In genomic region chr6:128994742-128995141, GRCm38 (mm10) we compare ENCODE assay signal across 34 mouse cellular contexts. TPM values are rescaled to one million over a fixed set of nuclear protein-coding genes. Genes with fewer than 3 reads are reported as not detected.
A peak's percentile ranks its signal among the peaks of the same experiment; 100 is the strongest.
DNase-seq lines count a peak whose midpoint lies in the region; ATAC-seq and TF ChIP-seq lines count a peak whose summit lies in the region.
"Had no signal": no experiment of that assay in that cellular context is flagged by ENCODE, and none has a peak within 500 bp of the region (broad histone marks: within the 10 kb centered on the region; RNA-seq: fewer than 3 reads in every experiment).

No protein-coding gene starts in this region.

- ATAC-seq in embryonic facial prominence, embryonic 13.5 days (ENCODE audit: insufficient number of reproducible peaks, insufficient read depth, low FRiP score, low TSS enrichment, low read depth): no peak
- ATAC-seq in stomach, embryonic 16.5 days (ENCODE audit: insufficient read depth, low FRiP score): no peak
- ATAC-seq in stomach, postnatal 0 days (ENCODE audit: low FRiP score, low TSS enrichment): no peak
- no peak for ATAC-seq in kidney, postnatal 0 days (replicated peaks; ENCODE audit: low FRiP score, low read depth)
- ATAC-seq in megakaryocyte, adult 5-6 weeks (ENCODE audit: poor library complexity, severe bottlenecking): no peak
- no peak for ATAC-seq in erythroblast, adult 5-6 weeks (replicated peaks; ENCODE audit: low FRiP score, poor library complexity, severe bottlenecking)
- ATAC-seq: inflammation-experienced regulatory T-cells, adult 6 months; midbrain, embryonic 16.5 days; Patski had no signal

- H3K9me3 ChIP-seq in embryonic facial prominence, embryonic 13.5 days: no peaks in the 10 kb centered on the region
- no peaks in the 10 kb centered on the region for H3K9me3 ChIP-seq in embryonic facial prominence, embryonic 10.5 days
- no peaks in the 10 kb centered on the region for H3K9me3 ChIP-seq in stomach, embryonic 16.5 days (replicated peaks; ENCODE audit: control insufficient read depth, low read length)
- H3K9me3 ChIP-seq in stomach, postnatal 0 days (ENCODE audit: control insufficient read depth, low read length): no peaks in the 10 kb centered on the region
- no peaks in the 10 kb centered on the region for H3K9me3 ChIP-seq in kidney, postnatal 0 days (replicated peaks; ENCODE audit: low read length)
- H3K9me3 ChIP-seq: forebrain, embryonic 12.5 days; heart, embryonic 15.5 days; limb, embryonic 13.5 days; liver, embryonic 15.5 days; lung, embryonic 15.5 days; midbrain, embryonic 10.5 days had no signal

- H3K9ac ChIP-seq in embryonic facial prominence, embryonic 13.5 days: no peak overlapping the region
- no peak overlapping the region for H3K9ac ChIP-seq in stomach, embryonic 16.5 days (ENCODE audit: low read length)
- no peak overlapping the region for H3K9ac ChIP-seq in stomach, postnatal 0 days (ENCODE audit: low read length)
- no peak overlapping the region for H3K9ac ChIP-seq in kidney, postnatal 0 days (ENCODE audit: low read depth, low read length)
- H3K9ac ChIP-seq: forebrain, embryonic 12.5 days; heart, embryonic 15.5 days; hindbrain, embryonic 14.5 days; limb, embryonic 13.5 days; liver, embryonic 15.5 days; lung, embryonic 15.5 days had no signal

- H3K27me3 ChIP-seq in embryonic facial prominence, embryonic 13.5 days: no peaks in the 10 kb centered on the region
- no peaks in the 10 kb centered on the region for H3K27me3 ChIP-seq in embryonic facial prominence, embryonic 10.5 days (replicated peaks; ENCODE audit: low read depth, poor library complexity, severe bottlenecking)
- no peaks in the 10 kb centered on the region for H3K27me3 ChIP-seq in stomach, embryonic 16.5 days (ENCODE audit: control insufficient read depth, insufficient read depth, low read length)
- H3K27me3 ChIP-seq in stomach, postnatal 0 days (ENCODE audit: control insufficient read depth, insufficient read depth, low read length): no peaks in the 10 kb centered on the region
- H3K27me3 ChIP-seq in kidney, postnatal 0 days (ENCODE audit: insufficient read depth, low read length): no peaks in the 10 kb centered on the region
- H3K27me3 ChIP-seq: heart, embryonic 15.5 days; limb, embryonic 13.5 days; liver, embryonic 15.5 days; lung, embryonic 15.5 days; Patski had no signal

- no peak for TF ChIP-seq CTCF in stomach, postnatal 0 days (IDR thresholded peaks at IDR 0.05; ENCODE audit: low read depth)
- TF ChIP-seq CTCF in kidney, postnatal 0 days (IDR thresholded peaks at IDR 0.05; ENCODE audit: low read depth): no peak

- H3K4me2 ChIP-seq in embryonic facial prominence, embryonic 13.5 days: peak overlapping the region; percentile 23; the same call in 1 of the 2 replicates
- no peak overlapping the region for H3K4me2 ChIP-seq in stomach, embryonic 16.5 days (ENCODE audit: low read depth, low read length)
- H3K4me2 ChIP-seq in stomach, postnatal 0 days (replicated peaks; ENCODE audit: low read depth): no peak overlapping the region
- H3K4me2 ChIP-seq in kidney, postnatal 0 days (ENCODE audit: low read length): no peak overlapping the region
- H3K4me2 ChIP-seq: forebrain, embryonic 12.5 days; heart, embryonic 15.5 days; hindbrain, embryonic 14.5 days; limb, embryonic 13.5 days; liver, embryonic 15.5 days; lung, embryonic 15.5 days had no signal

- H3K4me3 ChIP-seq in embryonic facial prominence, embryonic 13.5 days: no peak overlapping the region
- H3K4me3 ChIP-seq in embryonic facial prominence, embryonic 10.5 days: no peak overlapping the region
- no peak overlapping the region for H3K4me3 ChIP-seq in stomach, embryonic 16.5 days (replicated peaks; ENCODE audit: low read length)
- no peak overlapping the region for H3K4me3 ChIP-seq in stomach, postnatal 0 days (ENCODE audit: low read depth, low read length)
- no peak overlapping the region for H3K4me3 ChIP-seq in kidney, postnatal 0 days (replicated peaks; ENCODE audit: low read depth, low read length)
- H3K4me3 ChIP-seq: erythroblast, embryonic 14.5 days; forebrain, embryonic 12.5 days; gastrocnemius, adult 2 months; heart, embryonic 15.5 days; layer of hippocampus, adult 2 months; limb, embryonic 13.5 days; liver, embryonic 15.5 days; lung, embryonic 15.5 days; midbrain, embryonic 10.5 days; myocyte had no signal

- no peak for DNase-seq in embryonic facial prominence, embryonic 10.5 days (ENCODE audit: low spot score)
- no peak for DNase-seq in stomach, postnatal 0 days (ENCODE audit: low spot score)
- DNase-seq in kidney, postnatal 0 days (ENCODE audit: low spot score): no peak
- DNase-seq in layer of hippocampus, adult 8-10 months (ENCODE audit: low spot score in 2 of 2): no peak
- DNase-seq: adrenal gland, adult 2 months; cerebellum, adult 11 months; cerebellum, adult 9-11 months; gastrocnemius, adult 2 months; heart, postnatal 36 days; thymus, adult 18-20 months; thymus, postnatal 4 days had no signal

- no peak overlapping the region for H3K27ac ChIP-seq in embryonic facial prominence, embryonic 13.5 days
- H3K27ac ChIP-seq in embryonic facial prominence, embryonic 10.5 days (replicated peaks): no peak overlapping the region
- peak overlapping the region; percentile 49; the same call in 1 of the 2 replicates for H3K27ac ChIP-seq in stomach, embryonic 16.5 days (ENCODE audit: low read length)
- H3K27ac ChIP-seq in stomach, postnatal 0 days (replicated peaks): no peak overlapping the region
- peak overlapping the region; percentile 15 for H3K27ac ChIP-seq in kidney, postnatal 0 days
- H3K27ac ChIP-seq: forebrain, embryonic 12.5 days; gastrocnemius, adult 2 months; heart, embryonic 15.5 days; hindbrain, embryonic 14.5 days; layer of hippocampus, adult 2 months; limb, embryonic 13.5 days; liver, embryonic 15.5 days; lung, embryonic 15.5 days; macrophage; midbrain, embryonic 10.5 days had no signal

- no peaks in the 10 kb centered on the region for H3K36me3 ChIP-seq in embryonic facial prominence, embryonic 13.5 days
- no peaks in the 10 kb centered on the region for H3K36me3 ChIP-seq in embryonic facial prominence, embryonic 10.5 days (replicated peaks)
- no peaks in the 10 kb centered on the region for H3K36me3 ChIP-seq in stomach, embryonic 16.5 days (ENCODE audit: control insufficient read depth, insufficient read depth, low read length)
- no peaks in the 10 kb centered on the region for H3K36me3 ChIP-seq in stomach, postnatal 0 days (ENCODE audit: control insufficient read depth, insufficient read depth, low read length)
- no peaks in the 10 kb centered on the region for H3K36me3 ChIP-seq in kidney, postnatal 0 days (ENCODE audit: insufficient read depth, low read length)
- H3K36me3 ChIP-seq: forebrain, embryonic 12.5 days; G1E; heart, embryonic 15.5 days; limb, embryonic 13.5 days; liver, embryonic 15.5 days; lung, embryonic 15.5 days; midbrain, embryonic 10.5 days had no signal

- TF ChIP-seq EP300 in stomach, postnatal 0 days (optimal IDR thresholded peaks at IDR 0.05): no peak

- WGBS in embryonic facial prominence, embryonic 13.5 days: 27% methylated on average over 5 of the region's 5 CpGs
- WGBS in embryonic facial prominence, embryonic 10.5 days: 38% methylated on average over 5 of the region's 5 CpGs
- WGBS in stomach, embryonic 16.5 days: 67% methylated on average over 5 of the region's 5 CpGs
- 64% methylated on average over 5 of the region's 5 CpGs for WGBS in stomach, postnatal 0 days
- 40% methylated on average over 5 of the region's 5 CpGs for WGBS in kidney, postnatal 0 days

- H3K4me1 ChIP-seq in embryonic facial prominence, embryonic 13.5 days: peaks cover 28% of the 10 kb centered on the region
- peaks cover 36% of the 10 kb centered on the region for H3K4me1 ChIP-seq in embryonic facial prominence, embryonic 10.5 days
- peaks cover 3% of the 10 kb centered on the region; the same call in 1 of the 2 replicates for H3K4me1 ChIP-seq in stomach, embryonic 16.5 days (ENCODE audit: control insufficient read depth, insufficient read depth, low read length)
- no peaks in the 10 kb centered on the region for H3K4me1 ChIP-seq in stomach, postnatal 0 days (replicated peaks; ENCODE audit: control insufficient read depth, insufficient read depth)
- H3K4me1 ChIP-seq in kidney, postnatal 0 days (replicated peaks; ENCODE audit: insufficient read depth, low read length): peaks cover 5% of the 10 kb centered on the region; the same call in 1 of the 2 replicates

RNA-seq across cellular contexts. Expression of gene Klrb1f, which starts 51.0 kb away (rescaled TPM):
- polyA plus RNA-seq in embryonic facial prominence, embryonic 13.5 days (2015; fragmentation: Nextera tagmentation; extraction: Ambion mirVana): 0.72 TPM in 1 of 2 replicates, not detected in the other
- polyA plus RNA-seq in embryonic facial prominence, embryonic 10.5 days (2016; fragmentation: Nextera tagmentation; extraction: Ambion mirVana): 0.11 TPM in 1 of 2 replicates, not detected in the other
- 0.27 and 0.48 TPM in 2 replicates for polyA plus RNA-seq in stomach, embryonic 16.5 days (2015; fragmentation: Nextera tagmentation; extraction: Ambion mirVana)
- 0.16 and 0.18 TPM in 2 replicates for polyA plus RNA-seq in stomach, postnatal 0 days (2015; fragmentation: Nextera tagmentation; extraction: Ambion mirVana)
- polyA plus RNA-seq in kidney, postnatal 0 days (2015; fragmentation: Nextera tagmentation; extraction: Ambion mirVana): 0.19 and 0.45 TPM in 2 replicates
- 104 and 108 TPM in 2 replicates for total RNA-seq in megakaryocyte, adult 5-6 weeks (2015)
- 132 and 137 TPM in 2 replicates for total RNA-seq in megakaryocyte, adult 5-6 weeks (2017)
- total RNA-seq in erythroblast, adult 5-6 weeks (2015; ENCODE audit: low replicate concordance): 5.2 and 12.3 TPM in 2 replicates
- total RNA-seq in erythroblast, adult 5-6 weeks (2017; ENCODE audit: low replicate concordance): 0.84 and 2.5 TPM in 2 replicates
- total RNA-seq in layer of hippocampus, adult 8-10 months (2022): not detected
- total RNA-seq: adrenal gland, postnatal 4 days; G1E; gastrocnemius, adult 2 months; gastrocnemius, postnatal 4 days; heart, postnatal 36 days; layer of hippocampus, adult 2 months; left cerebral cortex, postnatal 25 days had no signal
- polyA plus RNA-seq: adrenal gland, adult 2 months; cortical plate, adult 2 months; erythroblast, embryonic 14.5 days; forebrain, embryonic 12.5 days; G1E; limb, embryonic 13.5 days; myocyte; Patski had no signal

Comparison
In these comparisons a context has a peak if more than half of its experiments do, and no peak if none do; other contexts are left out.
1. H3K27ac ChIP-seq: peak in stomach, embryonic 16.5 days (single experiment) and kidney, postnatal 0 days (single experiment); none in embryonic facial prominence, embryonic 13.5 days (single experiment), embryonic facial prominence, embryonic 10.5 days (single experiment) and stomach, postnatal 0 days (single experiment).